Mouse (Mus musculus) heart, adult 2 months (tissue): ENCODE measurements around the gene Hdac8.

Experiments used
- CTCF ChIP-seq: fragments of 200-600 bp; IDR thresholded peaks from 2 replicates; pipeline ENCODE4 v1.8.1; 2022; ENCODE audit warnings: antibody characterized with exemption, mild to moderate bottlenecking, moderate library complexity
- EP300 ChIP-seq: fragments of 200-500 bp; IDR thresholded peaks from 2 replicates; pipeline ENCODE4 v1.6.1; 2011; ENCODE audit warnings: low read depth, low read length, control low read depth; ENCODE audit not compliant: insufficient read depth
- POLR2A ChIP-seq: fragments of 200-500 bp; IDR thresholded peaks from 2 replicates; pipeline ENCODE4 v1.6.1; 2011; ENCODE audit warnings: mild to moderate bottlenecking, low read depth, low read length, control low read depth; ENCODE audit not compliant: insufficient read depth

DNA sequence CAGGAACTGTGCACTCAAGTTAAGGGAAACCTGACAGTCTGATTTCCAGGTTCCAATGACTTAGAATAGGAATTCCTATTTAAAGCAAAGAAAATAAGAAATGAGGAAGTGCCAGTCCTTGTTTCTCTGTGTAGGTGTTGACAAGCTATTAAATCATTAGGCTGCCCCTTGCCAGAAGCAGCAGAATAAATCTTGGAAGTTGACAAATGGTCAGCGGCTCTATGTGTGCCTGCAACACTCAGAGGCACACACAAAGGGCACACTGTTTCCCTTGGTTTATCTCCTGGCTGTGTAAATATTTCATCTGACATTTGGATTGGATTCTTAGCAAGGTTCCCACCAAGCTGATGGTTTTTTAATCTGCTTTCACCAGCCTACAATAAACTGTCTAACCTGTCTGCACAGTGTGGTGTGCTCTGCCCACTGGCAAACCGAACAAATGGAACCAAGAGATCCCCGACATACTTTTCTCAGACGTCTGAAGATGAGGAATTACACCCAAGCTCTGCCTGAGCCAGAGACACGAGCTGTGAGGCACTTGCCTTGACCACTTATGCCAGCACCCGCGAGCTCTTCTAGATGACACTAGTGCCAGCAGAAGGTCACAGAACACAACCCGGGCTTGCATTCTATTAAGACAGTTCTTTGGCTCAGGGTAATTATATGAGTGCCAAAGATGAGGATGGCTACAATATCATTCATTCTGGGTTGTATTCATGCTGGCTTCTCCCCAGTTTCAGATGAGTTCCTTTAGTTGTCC is 165.6 kb downstream of the Hdac8 start:
- TF ChIP-seq POLR2A (no peak), EP300 (no peak), CTCF (no peak)
